Mouse (Mus musculus): ENCODE results near the gene Melk.

GRCm38 (mm10) chr4:44251966-44252916 is 48.4 kb upstream of the Melk start:
- TF ChIP-seq CTCF (IDR thresholded peaks at IDR 0.05; ENCODE audit: low read depth) (no peak), EP300 (optimal IDR thresholded peaks at IDR 0.05) (no peak)
